Mouse (Mus musculus) bone marrow, adult 2 months (tissue): ENCODE results near the gene Iqcf6.

ENCODE experiments used
- CTCF ChIP-seq: fragments of 200-500 bp; IDR thresholded peaks from 2 replicates; pipeline ENCODE4 v1.5.1; 2011; ENCODE audit warnings: low read length, control low read depth; ENCODE audit not compliant: control insufficient read depth, insufficient read depth
- POLR2A ChIP-seq: fragments of 200-500 bp; IDR thresholded peaks from 2 replicates; pipeline ENCODE4 v1.6.1; 2011; ENCODE audit warnings: low read depth, mild to moderate bottlenecking, control low read depth, low read length, borderline replicate concordance; ENCODE audit not compliant: control insufficient read depth

DNA sequence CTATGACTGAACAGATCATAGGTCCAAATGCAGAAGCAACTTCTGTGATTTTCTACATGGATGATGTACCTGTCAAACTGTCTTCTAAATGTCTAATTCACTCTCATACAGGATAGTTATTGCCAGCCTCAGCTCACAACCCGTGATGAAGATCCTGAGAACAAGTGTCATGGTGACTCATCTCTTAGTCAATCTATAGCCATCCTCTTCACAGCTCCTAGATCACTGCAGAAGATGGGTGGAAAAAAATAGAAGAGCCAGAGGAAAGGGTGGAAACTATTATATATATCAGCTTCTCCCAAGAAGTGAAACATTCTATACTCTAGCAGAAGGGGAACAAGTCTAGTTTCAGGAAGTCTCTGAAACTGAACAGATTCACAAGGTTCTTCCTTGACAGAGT, 43.8 kb upstream of the Iqcf6 start:
- TF ChIP-seq CTCF (no peak), POLR2A (no peak)
